Mouse (Mus musculus): ENCODE results near the gene Actr1b.

Actr1b gene

GRCm38 (mm10) chr1:36656233-36656632 lies 58.0 kb downstream of the Actr1b start:
- no peak for DNase-seq (ENCODE audit: low spot score in 2 of 2)

- no peak for DNase-seq (ENCODE audit: low spot score in 2 of 2)
Measured at GRCm38 (mm10) chr1:36655039-36655438, 59.2 kb downstream of the Actr1b start.
